Mouse (Mus musculus) spleen, adult 2 months (tissue): Measurements from ENCODE around the gene Sumo1. TPM values are rescaled to one million over a fixed set of nuclear protein-coding genes. Genes with fewer than 3 reads are reported as not detected.

Experiments used
- DNase-seq, 2 experiments: peaks; one replicate each; pipeline versions ENCODE4 v3.0.0 to v3.0.0-alpha.2; 2012 to 2021; ENCODE audit warnings: low spot score in 2 of 2, low read depth in 1 of 2
- H3K27ac ChIP-seq: fragments of 200-500 bp; 2 replicates; pipeline ENCODE4 v1.5.1; 2012; ENCODE audit warnings: low read length, inconsistent platforms; ENCODE audit not compliant: insufficient read depth
- H3K27me3 ChIP-seq: fragments of 200-500 bp; 2 replicates; pipeline ENCODE4 v1.6.1; 2012; ENCODE audit warnings: mild to moderate bottlenecking, moderate library complexity, low read length, inconsistent platforms; ENCODE audit not compliant: control insufficient read depth, insufficient read depth
- H3K36me3 ChIP-seq: fragments of 200-500 bp; 2 replicates; pipeline ENCODE4 v1.6.1; 2012; ENCODE audit warnings: mild to moderate bottlenecking, low read length, inconsistent platforms; ENCODE audit not compliant: control insufficient read depth, insufficient read depth
- H3K4me1 ChIP-seq: fragments of 200-500 bp; 2 replicates; pipeline ENCODE4 v1.6.1; 2011; ENCODE audit warnings: inconsistent platforms; ENCODE audit not compliant: control insufficient read depth, insufficient read depth, insufficient read length
- H3K4me3 ChIP-seq: fragments of 200-500 bp; 2 replicates; pipeline ENCODE4 v1.5.1; 2011; ENCODE audit warnings: mild to moderate bottlenecking, inconsistent platforms; ENCODE audit not compliant: insufficient read depth, insufficient read length; ENCODE audit errors: extremely low read depth
- CTCF ChIP-seq: fragments of 200-500 bp; IDR thresholded peaks from 2 replicates; pipeline ENCODE4 v1.5.1; 2011; ENCODE audit warnings: mild to moderate bottlenecking, inconsistent platforms; ENCODE audit not compliant: insufficient read depth, insufficient read length, insufficient replicate concordance; ENCODE audit errors: extremely low read depth
- POLR2A ChIP-seq: fragments of 200-500 bp; IDR thresholded peaks from 2 replicates; pipeline ENCODE4 v1.6.1; 2011; ENCODE audit warnings: low read depth, low read length, inconsistent platforms
- whole genome bisulfite sequencing: fragments of 180-500 bp; shearing (Covaris S2); methylation state at CpG from one replicate; pipeline ENCODE4 v1.1.7; 2018; 5-methylcytosine and 5-hydroxymethylcytosine counted together
- polyA plus RNA-seq: library from polyadenylated mRNA; depleted of rRNA; stranded (reverse); fragments of >200 nt; gene quantifications from 2 replicates; pipeline ENCODE4 v1.2.3, GENCODE M21; 2012; rRNA removed

Gene Sumo1
- polyA plus RNA-seq, 1 experiment, result 7.2 TPM

DNA sequence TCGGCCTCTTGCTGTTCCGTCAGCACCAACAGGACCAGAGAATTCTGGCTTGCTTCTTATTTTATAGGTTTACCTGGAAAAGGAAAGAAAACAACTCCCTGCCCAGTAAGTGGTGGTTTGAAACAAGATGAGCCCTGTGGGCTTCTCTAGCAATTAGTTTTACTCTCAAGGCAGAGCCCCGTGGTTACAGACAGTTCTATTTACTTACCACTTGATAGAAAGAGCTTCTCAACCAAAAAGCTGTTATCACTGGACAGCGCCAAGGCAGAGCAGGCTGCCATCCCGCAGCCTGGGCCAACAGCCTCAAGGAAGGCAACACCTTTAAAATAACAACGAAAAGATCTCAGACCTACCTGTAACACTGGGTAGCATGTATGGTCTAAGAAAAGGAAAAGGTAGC, 128.4 kb downstream of the Sumo1 start:
- H3K36me3 ChIP-seq, result no peaks in the 10 kb centered on the region
- no peak overlapping the region for H3K4me3 ChIP-seq
- TF ChIP-seq POLR2A (no peak), CTCF (no peak)
- DNase-seq, result no peak
- no peaks in the 10 kb centered on the region for H3K27me3 ChIP-seq
- no peaks in the 10 kb centered on the region for H3K4me1 ChIP-seq
- no peak overlapping the region for H3K27ac ChIP-seq
- 79% methylated on average over 6 of the region's 6 CpGs for WGBS

DNA sequence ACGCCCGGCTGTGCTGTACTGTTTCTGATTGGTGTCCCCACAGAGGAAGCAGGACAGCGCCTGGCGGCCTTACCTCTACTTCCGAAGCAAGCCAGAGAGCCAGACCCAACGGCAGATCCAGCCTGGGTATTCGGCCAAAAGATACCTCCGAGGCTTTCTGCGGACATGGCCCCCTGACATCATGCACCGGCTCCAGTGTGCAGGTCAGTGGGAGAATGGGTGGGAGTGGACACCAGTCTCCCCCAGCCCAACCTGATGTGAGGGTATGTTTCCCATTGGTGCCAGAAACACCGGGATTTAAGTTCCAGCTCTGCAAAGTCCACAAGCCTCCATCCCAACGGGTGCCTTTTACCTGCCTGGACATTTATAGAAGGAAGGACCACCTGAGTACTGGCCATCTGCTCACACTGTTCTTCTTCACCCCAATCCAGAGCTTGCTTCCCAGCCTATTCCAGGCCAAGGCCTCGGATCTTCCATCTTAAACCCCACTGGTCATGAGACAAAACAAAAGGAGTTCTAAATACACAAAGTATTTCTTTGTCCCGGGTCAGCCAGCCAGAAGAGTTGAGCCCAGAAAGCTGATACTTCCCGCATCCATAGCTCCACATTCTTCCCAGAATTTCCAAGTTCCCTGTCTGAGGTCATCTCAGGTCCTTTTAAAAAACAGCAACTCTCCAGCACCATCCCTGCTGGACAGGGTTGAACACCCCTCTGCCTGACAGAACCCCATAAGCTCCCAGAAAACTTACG, 129.2 kb downstream of the Sumo1 start:
- no peaks in the 10 kb centered on the region for H3K4me1 ChIP-seq
- no peak for TF ChIP-seq CTCF
- no peak for TF ChIP-seq POLR2A
- no peak overlapping the region for H3K4me3 ChIP-seq
- H3K27ac ChIP-seq, result no peak overlapping the region
- DNase-seq, result no peak
- WGBS, result 92% methylated on average over 16 of the region's 16 CpGs
- H3K36me3 ChIP-seq, result no peaks in the 10 kb centered on the region
- no peaks in the 10 kb centered on the region for H3K27me3 ChIP-seq

DNA sequence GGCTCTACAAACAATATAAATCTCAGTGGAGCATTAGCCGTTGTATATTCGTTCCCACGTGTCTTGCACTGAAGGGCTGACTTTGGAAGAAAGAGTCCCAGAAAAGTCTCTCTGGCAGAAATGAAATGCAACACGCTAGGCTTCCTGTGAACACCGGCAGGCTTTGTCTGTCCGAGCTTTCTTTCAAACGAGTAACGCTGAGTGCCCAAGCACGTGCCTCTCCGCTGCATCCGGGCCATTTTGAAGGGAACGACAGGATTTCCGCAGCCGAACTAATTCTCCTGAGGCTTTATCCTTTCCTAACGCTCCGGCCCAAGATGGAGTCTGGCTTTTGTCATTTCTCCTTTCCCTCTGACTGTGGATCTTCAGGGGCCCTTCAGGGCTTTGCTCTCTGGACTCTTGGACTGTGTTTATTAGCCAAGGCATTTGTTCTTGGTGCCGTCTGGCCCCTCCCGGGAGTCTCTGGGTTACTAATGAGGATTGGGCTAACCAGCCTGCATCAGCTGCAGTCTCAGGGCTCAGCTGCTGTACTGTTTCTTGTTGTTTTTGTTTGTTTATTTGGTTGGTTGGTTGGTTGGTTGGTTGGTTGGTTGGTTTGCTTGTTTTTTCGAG, 130.0 kb downstream of the Sumo1 start:
- TF ChIP-seq CTCF (no peak), POLR2A (no peak)
- WGBS, result 91% methylated on average over 19 of the region's 19 CpGs
- Histone ChIP-seq H3K4me1 (no peaks in the 10 kb centered on the region), H3K27ac (no peak overlapping the region), H3K36me3 (no peaks in the 10 kb centered on the region), H3K4me3 (no peak overlapping the region), H3K27me3 (no peaks in the 10 kb centered on the region)
- no peak for DNase-seq

DNA sequence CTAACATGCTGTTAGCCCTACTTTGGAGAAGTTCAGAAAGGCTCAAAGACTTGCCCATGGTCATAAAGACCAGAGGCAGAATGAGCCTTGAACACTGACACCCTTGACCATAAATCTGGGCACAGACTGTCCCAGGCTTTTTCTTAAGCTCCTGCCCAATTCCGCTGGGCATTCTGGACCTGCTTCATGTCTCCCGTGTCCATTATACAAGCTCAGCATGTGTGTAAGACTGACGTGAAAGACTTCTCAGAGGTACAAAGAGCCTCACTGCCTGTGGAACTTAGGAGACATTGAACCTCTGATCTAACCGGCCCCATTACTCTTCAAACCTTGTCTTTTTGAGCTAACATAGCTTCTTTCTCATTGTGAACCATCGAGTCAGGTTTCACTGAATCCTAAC, 132.3 kb downstream of the Sumo1 start:
- WGBS, result 91% methylated on average over 5 of the region's 5 CpGs
- TF ChIP-seq CTCF, result no peak
- no peak for TF ChIP-seq POLR2A

More for the DNA sequence above, 132.3 kb downstream of the Sumo1 start:
- Histone ChIP-seq H3K27ac (no peak overlapping the region), H3K36me3 (no peaks in the 10 kb centered on the region), H3K4me1 (no peaks in the 10 kb centered on the region), H3K4me3 (no peak overlapping the region), H3K27me3 (no peaks in the 10 kb centered on the region)
- DNase-seq, result no peak

Other genes with a start within 250 kb of the Sumo1 start
- gene Fzd7, start 188.4 kb downstream of the Sumo1 start, polyA plus RNA-seq, result 4.5 and 5.7 TPM in 2 replicates
- gene Gm973, start 154.6 kb downstream of the Sumo1 start, polyA plus RNA-seq, result not detected in 2 replicates
- 16.0 and 23.9 TPM in 2 replicates for gene Nop58, start 14.1 kb upstream of the Sumo1 start, polyA plus RNA-seq
- gene Bmpr2, start 92.6 kb upstream of the Sumo1 start, polyA plus RNA-seq, result 1.2 and 1.4 TPM in 2 replicates
- gene Fam117b, start 242.2 kb upstream of the Sumo1 start, polyA plus RNA-seq, result 9.5 and 13.8 TPM in 2 replicates